Mouse (Mus musculus) heart, embryonic 13.5 days (tissue): Measurements from ENCODE around the gene Ankfn1. TPM values are rescaled to one million over a fixed set of nuclear protein-coding genes. Genes with fewer than 3 reads are reported as not detected.

Source experiments
- ATAC-seq: fragments of 200-750 bp; cut with Nextera tagmentation; 2 replicates; pipeline ENCODE4 v1.8.0; 2017; ENCODE audit warnings: moderate TSS enrichment; ENCODE audit not compliant: insufficient number of reproducible peaks, low FRiP score, low TSS enrichment; ENCODE audit errors: extremely low read depth
- H3K27ac ChIP-seq: fragments of 300-500 bp; sonication (generic); replicated peaks from 2 replicates; pipeline ENCODE4 v1.5.1; 2015; ENCODE audit warnings: moderate library complexity, mild to moderate bottlenecking, inconsistent platforms
- H3K27me3 ChIP-seq: fragments of 300-500 bp; sonication (generic); replicated peaks from 2 replicates; pipeline ENCODE4 v1.6.1; 2015; ENCODE audit warnings: mild to moderate bottlenecking, inconsistent platforms
- H3K36me3 ChIP-seq: fragments of 300-500 bp; sonication (generic); 2 replicates; pipeline ENCODE4 v1.6.1; 2015; ENCODE audit warnings: mild to moderate bottlenecking, inconsistent platforms
- H3K4me1 ChIP-seq: fragments of 300-500 bp; sonication (generic); 2 replicates; pipeline ENCODE4 v1.6.1; 2015; ENCODE audit warnings: inconsistent platforms
- H3K4me2 ChIP-seq: fragments of 300-500 bp; sonication (generic); 2 replicates; pipeline ENCODE4 v1.6.1; 2015; ENCODE audit warnings: inconsistent platforms, mild to moderate bottlenecking, moderate library complexity
- H3K4me3 ChIP-seq: fragments of 300-500 bp; sonication (generic); 2 replicates; pipeline ENCODE4 v1.5.1; 2015; ENCODE audit warnings: moderate library complexity, mild to moderate bottlenecking, inconsistent platforms
- H3K9ac ChIP-seq: fragments of 300-500 bp; sonication (generic); 2 replicates; pipeline ENCODE4 v1.6.1; 2015; ENCODE audit warnings: inconsistent platforms, mild to moderate bottlenecking, moderate library complexity
- H3K9me3 ChIP-seq: fragments of 300-500 bp; sonication (generic); 2 replicates; pipeline ENCODE4 v1.6.1; 2016; ENCODE audit warnings: inconsistent platforms
- WGBS: fragments of 180-500 bp; shearing (Covaris S2); methylation state at CpG from one replicate; pipeline ENCODE4 v1.1.7; 2015; ENCODE audit warnings: mixed read lengths; 5-methylcytosine and 5-hydroxymethylcytosine counted together
- polyA plus RNA-seq: library from polyadenylated mRNA; unstranded; fragments of >200 nt; fragmentation: Nextera tagmentation; extraction: Ambion mirVana; gene quantifications from 2 replicates; pipeline ENCODE4 v1.2.1, GENCODE M21; 2015

Ankfn1 gene
- polyA plus RNA-seq, 1 experiment from 2014 or later = 0.04 TPM

GRCm38 (mm10) chr11:89765770-89766148 lies 11.7 kb downstream of the Ankfn1 start:
- Histone ChIP-seq H3K4me2 (no peak overlapping the region), H3K4me3 (no peak overlapping the region), H3K9me3 (no peaks in the 10 kb centered on the region), H3K4me1 (no peaks in the 10 kb centered on the region), H3K27me3 (no peaks in the 10 kb centered on the region), H3K9ac (no peak overlapping the region), H3K27ac (no peak overlapping the region), H3K36me3 (no peaks in the 10 kb centered on the region)
- ATAC-seq = no peak
- WGBS = 70% methylated on average over 2 of the region's 2 CpGs

- H3K27ac ChIP-seq = no peak overlapping the region
- H3K4me3 ChIP-seq = no peak overlapping the region
- WGBS = 69% methylated on average over 2 of the region's 2 CpGs
- H3K36me3 ChIP-seq = no peaks in the 10 kb centered on the region
- no peaks in the 10 kb centered on the region for H3K9me3 ChIP-seq
- no peak for ATAC-seq
- no peaks in the 10 kb centered on the region for H3K4me1 ChIP-seq
- no peak overlapping the region for H3K4me2 ChIP-seq
- H3K9ac ChIP-seq = no peak overlapping the region
- H3K27me3 ChIP-seq = no peaks in the 10 kb centered on the region
Observed at GRCm38 (mm10) chr11:89765014-89765769, 12.3 kb downstream of the Ankfn1 start.

DNA sequence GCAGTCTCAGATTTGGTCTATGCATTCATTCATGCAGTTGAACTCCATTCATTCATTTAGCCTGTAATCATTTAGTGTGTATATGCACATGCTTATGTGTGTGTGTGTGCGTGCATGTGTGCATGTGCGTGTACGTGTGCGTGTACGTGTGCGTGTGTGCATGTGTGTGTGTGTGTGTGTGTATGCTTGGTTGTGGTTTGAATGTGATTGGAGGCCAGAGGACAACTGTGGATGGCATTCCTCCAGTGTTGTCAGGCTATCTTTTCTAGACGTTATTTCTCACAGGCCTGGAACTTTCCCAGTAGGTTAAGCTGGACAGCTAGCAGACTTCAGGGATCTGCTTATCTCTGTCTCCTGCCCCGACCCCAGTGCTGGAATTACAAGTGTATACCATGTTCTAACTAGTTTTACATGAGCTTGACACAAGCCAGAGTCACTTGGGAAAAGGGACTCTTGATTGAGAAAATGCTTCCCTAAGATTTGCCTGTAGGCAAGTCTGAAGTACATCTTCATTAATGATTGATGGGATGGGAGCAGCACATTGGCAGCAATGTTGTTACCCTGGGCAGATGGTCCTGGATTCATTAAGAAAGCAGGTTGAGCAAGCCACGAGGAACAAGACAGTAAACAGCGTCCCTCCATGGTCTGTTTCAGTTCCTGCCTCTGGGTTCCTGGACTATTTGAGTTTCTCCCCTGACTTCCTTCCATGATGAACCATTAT lies 43.3 kb downstream of the Ankfn1 start:
- no peak overlapping the region for H3K4me3 ChIP-seq
- whole genome bisulfite sequencing = 70% methylated on average over 10 of the region's 10 CpGs

DNA sequence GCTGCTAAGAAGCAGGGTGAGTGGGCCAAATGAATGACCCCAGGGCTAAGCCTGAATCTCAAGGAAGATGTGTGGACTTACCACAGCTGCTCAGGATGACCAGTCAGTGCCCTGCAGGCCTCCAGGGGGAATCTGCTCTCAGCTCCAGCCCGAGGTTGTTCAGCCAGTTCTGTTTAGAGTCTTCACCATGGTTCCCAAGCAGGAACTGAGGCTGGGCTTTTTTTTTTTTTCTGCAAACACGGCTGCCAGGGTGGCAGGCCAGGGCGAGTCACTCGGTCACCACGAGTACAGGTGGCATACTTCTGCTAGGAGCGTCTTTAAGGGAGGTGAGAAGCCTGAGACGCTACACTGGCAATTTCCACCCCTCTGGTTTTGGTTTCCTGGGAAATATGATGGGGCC lies 43.9 kb downstream of the Ankfn1 start:
- Histone ChIP-seq H3K4me3 (no peak overlapping the region), H3K9ac (no peak overlapping the region), H3K27ac (no peak overlapping the region), H3K36me3 (no peaks in the 10 kb centered on the region), H3K27me3 (no peaks in the 10 kb centered on the region; the same call in 1 of the 2 replicates), H3K9me3 (no peaks in the 10 kb centered on the region), H3K4me1 (no peaks in the 10 kb centered on the region), H3K4me2 (no peak overlapping the region)
- no peak for ATAC-seq
- 83% methylated on average over 7 of the region's 7 CpGs for WGBS

More for the DNA sequence above, 43.3 kb downstream of the Ankfn1 start:
- Histone ChIP-seq H3K9ac (no peak overlapping the region), H3K27me3 (no peaks in the 10 kb centered on the region; the same call in 1 of the 2 replicates), H3K4me2 (no peak overlapping the region), H3K9me3 (no peaks in the 10 kb centered on the region), H3K27ac (no peak overlapping the region), H3K36me3 (no peaks in the 10 kb centered on the region), H3K4me1 (no peaks in the 10 kb centered on the region)
- ATAC-seq = no peak

DNA sequence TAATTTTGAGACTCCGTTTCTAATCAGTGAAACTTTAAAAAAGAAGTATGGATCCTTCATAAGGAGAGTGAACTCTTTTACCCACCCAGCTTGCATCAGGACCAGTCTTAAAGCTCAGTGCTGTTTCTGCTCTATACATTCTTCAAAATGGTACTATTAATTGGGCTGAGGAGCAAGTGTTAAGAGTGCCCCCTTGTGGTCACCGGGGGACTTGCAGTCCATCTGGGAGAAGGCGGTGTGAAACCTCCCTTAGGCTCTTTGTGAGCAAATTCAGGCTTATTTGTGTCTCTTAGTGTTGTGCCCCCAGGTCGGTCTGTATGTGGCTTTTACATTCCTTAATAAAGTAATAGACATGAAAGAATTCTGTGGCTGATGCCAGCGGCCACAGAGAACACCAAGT lies 56.6 kb downstream of the Ankfn1 start:
- 17% methylated on average over 5 of the region's 5 CpGs for whole genome bisulfite sequencing
- Histone ChIP-seq H3K4me2 (no peak overlapping the region), H3K27ac (no peak overlapping the region), H3K9me3 (no peaks in the 10 kb centered on the region), H3K27me3 (no peaks in the 10 kb centered on the region), H3K4me1 (no peaks in the 10 kb centered on the region), H3K36me3 (no peaks in the 10 kb centered on the region), H3K4me3 (no peak overlapping the region), H3K9ac (no peak overlapping the region)
- ATAC-seq = no peak

DNA sequence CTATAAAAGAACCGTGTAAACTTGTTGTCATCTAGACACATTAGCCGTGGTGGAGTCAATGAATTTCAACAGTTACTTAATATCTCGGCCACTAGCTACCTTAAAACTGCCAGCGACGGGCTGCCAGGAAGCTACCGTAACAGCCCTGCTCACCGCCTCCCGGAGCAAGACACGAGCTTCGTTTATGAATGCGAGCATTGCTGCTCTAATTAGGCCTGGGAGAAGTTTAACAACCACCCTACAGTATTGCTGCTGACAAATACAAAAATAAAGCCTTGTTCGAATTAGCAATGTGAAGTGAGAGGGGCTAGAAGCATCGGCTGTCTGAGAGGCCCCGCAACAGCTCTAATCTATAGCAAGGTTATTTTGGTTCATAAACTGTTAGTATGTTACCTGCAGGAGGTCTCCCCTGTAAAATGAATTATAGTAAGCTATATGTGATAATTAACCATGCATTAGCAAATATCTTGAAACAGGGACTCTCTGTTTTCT lies 58.9 kb downstream of the Ankfn1 start:
- Histone ChIP-seq H3K9ac (no peak overlapping the region), H3K4me3 (no peak overlapping the region), H3K4me2 (no peak overlapping the region), H3K9me3 (peaks cover 3% of the 10 kb centered on the region; the same call in 1 of the 2 replicates), H3K27ac (no peak overlapping the region), H3K36me3 (no peaks in the 10 kb centered on the region), H3K27me3 (no peaks in the 10 kb centered on the region), H3K4me1 (no peaks in the 10 kb centered on the region)
- WGBS = 77% methylated on average over 14 of the region's 14 CpGs
- no peak for ATAC-seq

DNA sequence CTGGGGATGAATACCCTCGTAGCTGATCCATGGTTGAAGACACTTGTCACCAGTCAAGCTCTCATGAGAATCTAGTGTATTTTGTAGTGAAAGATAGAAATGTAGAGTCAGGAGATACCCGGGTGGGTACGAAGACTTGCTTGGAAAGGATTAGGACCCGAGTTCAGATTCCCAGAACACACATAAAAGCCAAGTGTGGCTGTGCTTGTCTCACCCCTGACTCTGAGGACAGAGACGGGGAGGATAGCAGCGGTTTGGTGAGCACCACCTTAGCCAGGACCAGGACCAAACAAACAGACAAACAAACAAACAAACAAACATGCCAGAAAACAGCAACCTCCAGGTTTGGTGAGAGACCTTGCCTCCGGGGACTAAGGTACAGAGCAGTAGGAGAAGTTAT lies 61.1 kb downstream of the Ankfn1 start:
- Histone ChIP-seq H3K27ac (no peak overlapping the region), H3K4me2 (no peak overlapping the region), H3K4me1 (no peaks in the 10 kb centered on the region), H3K27me3 (no peaks in the 10 kb centered on the region), H3K4me3 (no peak overlapping the region), H3K9ac (no peak overlapping the region), H3K9me3 (peaks cover 3% of the 10 kb centered on the region; the same call in 1 of the 2 replicates), H3K36me3 (no peaks in the 10 kb centered on the region)
- WGBS = 75% methylated on average over 7 of the region's 7 CpGs
- ATAC-seq = no peak

DNA sequence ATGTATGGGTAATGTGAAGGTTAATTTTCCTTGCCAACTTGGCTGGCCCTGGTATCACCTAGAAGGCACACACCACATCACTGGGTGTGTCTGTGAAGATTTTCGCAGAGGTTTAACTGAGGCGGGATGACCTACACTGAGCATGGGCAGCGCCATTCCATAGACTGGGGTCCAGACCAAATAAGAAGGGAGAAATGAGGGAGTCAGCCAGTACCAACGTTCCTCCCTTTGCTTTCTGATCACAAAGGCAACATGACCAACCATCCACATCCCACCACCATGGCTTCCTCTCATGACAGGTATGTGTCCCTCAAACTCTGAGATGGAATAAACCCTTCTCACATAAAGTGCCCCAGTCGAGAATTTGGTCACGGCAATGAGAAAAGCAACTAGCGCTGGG lies 68.9 kb downstream of the Ankfn1 start:
- no peak for ATAC-seq
- H3K27ac ChIP-seq = no peak overlapping the region
- H3K36me3 ChIP-seq = no peaks in the 10 kb centered on the region
- no peak overlapping the region for H3K9ac ChIP-seq
- 84% methylated on average over 7 of the region's 7 CpGs for WGBS
- no peaks in the 10 kb centered on the region for H3K27me3 ChIP-seq
- H3K4me2 ChIP-seq = no peak overlapping the region
- H3K9me3 ChIP-seq = no peaks in the 10 kb centered on the region
- H3K4me3 ChIP-seq = no peak overlapping the region
- peaks cover 4% of the 10 kb centered on the region; the same call in 1 of the 2 replicates for H3K4me1 ChIP-seq

GRCm38 (mm10) chr11:89696431-89697403 lies 80.7 kb downstream of the Ankfn1 start:
- no peak overlapping the region for H3K4me2 ChIP-seq
- ATAC-seq = no peak
- no peak overlapping the region for H3K27ac ChIP-seq
- 54% methylated on average over 18 of the region's 18 CpGs for WGBS
- H3K9ac ChIP-seq = no peak overlapping the region
- no peaks in the 10 kb centered on the region for H3K9me3 ChIP-seq
- H3K4me1 ChIP-seq = peaks cover 4% of the 10 kb centered on the region
- no peak overlapping the region for H3K4me3 ChIP-seq
- H3K36me3 ChIP-seq = no peaks in the 10 kb centered on the region
- peaks cover 5% of the 10 kb centered on the region; the same call in 1 of the 2 replicates for H3K27me3 ChIP-seq

DNA sequence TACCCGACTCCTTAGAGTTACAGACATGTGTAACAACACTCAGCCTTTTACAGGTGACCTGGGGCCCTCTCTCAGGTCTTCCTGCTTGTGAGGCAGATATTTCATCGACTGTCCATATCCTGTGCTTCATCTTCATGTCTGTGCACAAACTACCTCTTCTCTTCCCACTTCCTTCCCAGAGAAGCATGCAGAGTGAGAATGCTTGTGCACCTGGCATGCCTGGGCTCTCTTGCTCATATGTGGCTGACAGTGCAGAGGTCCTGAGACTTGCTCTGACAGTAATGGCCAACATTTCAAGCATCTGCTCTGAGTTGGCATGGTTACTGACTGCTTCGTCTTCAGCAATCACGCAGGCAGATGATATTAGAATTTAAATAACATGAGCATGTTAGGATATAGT lies 83.8 kb downstream of the Ankfn1 start:
- peaks cover 4% of the 10 kb centered on the region for H3K4me1 ChIP-seq
- H3K27me3 ChIP-seq = peaks cover 3% of the 10 kb centered on the region; the same call in 1 of the 2 replicates
- 72% methylated on average over 4 of the region's 4 CpGs for WGBS
- no peak overlapping the region for H3K27ac ChIP-seq
- no peak overlapping the region for H3K4me2 ChIP-seq
- no peak for ATAC-seq
- H3K9ac ChIP-seq = no peak overlapping the region
- H3K4me3 ChIP-seq = no peak overlapping the region
- no peaks in the 10 kb centered on the region for H3K36me3 ChIP-seq
- no peaks in the 10 kb centered on the region for H3K9me3 ChIP-seq

DNA sequence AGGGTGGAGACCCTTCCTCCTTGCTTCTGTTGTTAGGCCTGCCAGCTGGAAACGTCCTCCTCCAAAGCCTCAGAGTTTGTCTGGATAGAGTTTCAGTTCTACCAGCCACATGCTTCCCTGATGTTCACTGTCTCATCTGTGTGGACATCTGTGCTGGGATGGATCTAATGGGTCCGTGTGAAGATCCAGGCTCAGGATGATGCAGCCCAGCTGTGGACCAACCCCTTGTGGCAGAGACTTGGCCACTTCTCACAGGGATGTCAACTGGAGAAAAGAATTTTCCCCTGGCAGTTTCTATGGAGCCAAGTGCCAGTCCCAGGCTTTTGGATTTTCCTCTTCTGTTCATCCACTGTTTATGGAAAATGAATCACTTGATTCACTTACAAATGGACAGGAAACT lies 100.5 kb downstream of the Ankfn1 start:
- Histone ChIP-seq H3K9me3 (no peaks in the 10 kb centered on the region), H3K36me3 (no peaks in the 10 kb centered on the region), H3K27ac (no peak overlapping the region), H3K9ac (no peak overlapping the region), H3K27me3 (no peaks in the 10 kb centered on the region), H3K4me1 (0 out of 2 replicates have a peak, but pooled peaks cover 4% of the 10 kb centered on the region), H3K4me3 (no peak overlapping the region), H3K4me2 (no peak overlapping the region)
- ATAC-seq = no peak
- 60% methylated on average over 2 of the region's 2 CpGs for whole genome bisulfite sequencing
